Mouse (Mus musculus) liver, postnatal 0 days (tissue): ENCODE results near the gene Pear1.

Source experiments
- CTCF ChIP-seq: sonication (generic); IDR thresholded peaks from 2 replicates; pipeline ENCODE4 v1.5.1; 2016; ENCODE audit warnings: antibody characterized with exemption, low read depth
- EP300 ChIP-seq: IDR thresholded peaks from 2 replicates; pipeline ENCODE4 v1.6.1; 2016; ENCODE audit warnings: antibody characterized with exemption, low read depth, mild to moderate bottlenecking

DNA sequence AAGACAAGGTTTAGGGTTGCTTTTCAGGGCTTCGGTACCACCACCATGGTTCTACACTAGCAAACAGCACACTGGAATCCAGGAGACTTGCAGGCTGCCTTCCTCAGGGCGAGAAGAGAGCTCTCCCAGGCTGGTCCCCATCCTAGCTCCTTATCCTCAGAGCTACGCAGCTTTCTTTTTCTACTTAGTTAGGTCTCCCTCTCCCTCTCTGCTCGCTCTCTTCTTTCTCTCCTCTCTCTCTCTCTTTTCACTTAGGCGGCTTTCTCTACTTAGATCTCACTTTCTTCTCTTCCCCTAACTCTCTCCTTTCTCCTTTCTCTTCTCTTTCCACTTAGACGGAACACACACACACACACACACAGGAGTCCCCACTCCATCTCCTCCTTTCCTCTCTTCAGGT lies 55.7 kb downstream of the Pear1 start:
- no peak for TF ChIP-seq CTCF
- no peak for TF ChIP-seq EP300
